Mouse (Mus musculus): ENCODE measurements around the gene Gpr45.

DNA sequence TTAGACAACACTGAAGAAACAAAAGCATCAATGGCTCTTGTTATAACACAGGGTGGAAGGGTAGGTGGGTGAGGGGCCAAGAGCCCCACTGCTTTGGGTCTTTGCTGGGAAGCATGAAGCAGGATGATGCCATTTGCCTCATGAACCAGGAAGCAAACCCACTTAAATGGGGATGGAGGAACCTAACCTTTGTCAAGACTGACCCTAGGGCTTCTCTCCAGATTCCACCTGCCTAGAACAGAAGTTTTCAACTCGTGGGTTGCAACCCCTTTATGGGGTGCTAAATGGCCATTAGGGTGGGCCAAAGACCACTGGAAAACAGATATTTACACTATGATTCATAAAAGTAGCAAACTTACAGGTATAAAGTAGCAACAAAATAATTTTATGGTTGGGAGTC lies 119.9 kb downstream of the Gpr45 start:
- TF ChIP-seq GATA1 (IDR thresholded peaks at IDR 0.05; ENCODE audit: borderline replicate concordance, low read length) (no peak), FLI1 (IDR thresholded peaks at IDR 0.05; ENCODE audit: low read length) (no peak)
